Mouse (Mus musculus) MEL (cell line): Measurements from ENCODE around the gene Noxa1. TPM values are rescaled to one million over a fixed set of nuclear protein-coding genes. Genes with fewer than 3 reads are reported as not detected.

Experiments used
- DNase-seq: peaks from one replicate; pipeline ENCODE4 v3.0.0; 2011; ENCODE audit warnings: low read depth, low spot score
- H3K27ac ChIP-seq: 2 replicates; pipeline ENCODE4 v1.5.1; 2012; ENCODE audit warnings: low read depth, mild to moderate bottlenecking, control low read depth, low read length, moderate library complexity; ENCODE audit not compliant: control insufficient read depth
- H3K27me3 ChIP-seq, 2 experiments: fragments of 150-350 bp in 1 of 2; sonication (generic) in 1 of 2; 2 replicates each; pipeline ENCODE4 v1.6.1; 2012; ENCODE audit warnings: low read length in 2 of 2, mild to moderate bottlenecking in 2 of 2, improper control_type of control experiment in 1 of 2, moderate library complexity in 1 of 2; ENCODE audit not compliant: insufficient read depth in 2 of 2, control insufficient read depth in 1 of 2
- H3K36me3 ChIP-seq, 2 experiments: 2 replicates each; pipeline ENCODE4 v1.6.1; 2012 to 2014; ENCODE audit warnings: low read length in 2 of 2, improper control_type of control experiment in 1 of 2, inconsistent platforms in 1 of 2, mild to moderate bottlenecking in 1 of 2; ENCODE audit not compliant: insufficient read depth in 2 of 2, control insufficient read depth in 1 of 2
- H3K4me1 ChIP-seq, 2 experiments: fragments of 150-350 bp in 1 of 2; sonication (generic) in 1 of 2; 2 replicates each; pipeline ENCODE4 v1.6.1; 2012; ENCODE audit warnings: low read length in 2 of 2, improper control_type of control experiment in 1 of 2, mild to moderate bottlenecking in 1 of 2; ENCODE audit not compliant: insufficient read depth in 2 of 2, control insufficient read depth in 1 of 2
- H3K4me3 ChIP-seq, 2 experiments: fragments of 150-350 bp in 1 of 2; sonication (generic) in 1 of 2; 2 replicates each; pipeline ENCODE4 v1.5.1; 2012; ENCODE audit warnings: low read depth in 2 of 2, low read length in 2 of 2, mild to moderate bottlenecking in 2 of 2, moderate library complexity in 2 of 2, control low read depth in 1 of 2, improper control_type of control experiment in 1 of 2; ENCODE audit not compliant: control insufficient read depth in 1 of 2, insufficient read depth in 1 of 2
- H3K79me2 ChIP-seq: 2 replicates; pipeline ENCODE4 v1.6.1; 2012; ENCODE audit warnings: mild to moderate bottlenecking, low read length, moderate library complexity; ENCODE audit not compliant: control insufficient read depth, poor library complexity, insufficient read depth
- H3K9ac ChIP-seq: 2 replicates; pipeline ENCODE4 v1.6.1; 2012; ENCODE audit warnings: low read depth, mild to moderate bottlenecking, control low read depth, low read length, moderate library complexity; ENCODE audit not compliant: control insufficient read depth, poor library complexity, severe bottlenecking
- H3K9me3 ChIP-seq: fragments of 150-350 bp; sonication (generic); replicated peaks from 2 replicates; pipeline ENCODE4 v1.6.1; 2012; ENCODE audit warnings: mild to moderate bottlenecking, low read length, improper control_type of control experiment, moderate library complexity; ENCODE audit not compliant: insufficient read depth
- BHLHE40 ChIP-seq: IDR thresholded peaks from 2 replicates; pipeline ENCODE4 v1.6.1; 2012; ENCODE audit warnings: low read depth, mild to moderate bottlenecking, inconsistent platforms, low read length, improper control_type of control experiment, borderline replicate concordance
- CHD1 ChIP-seq: IDR thresholded peaks from 2 replicates; pipeline ENCODE4 v1.6.1; 2012; ENCODE audit warnings: low read depth, mild to moderate bottlenecking, inconsistent platforms, low read length, improper control_type of control experiment
- ELF1 ChIP-seq: IDR thresholded peaks from 2 replicates; pipeline ENCODE4 v1.6.1; 2014; ENCODE audit warnings: low read depth, mild to moderate bottlenecking, inconsistent platforms, low read length, improper control_type of control experiment, moderate library complexity
- ETS1 ChIP-seq: IDR thresholded peaks from 2 replicates; pipeline ENCODE4 v1.6.1; 2012; ENCODE audit warnings: low read depth, mild to moderate bottlenecking, inconsistent platforms, low read length, improper control_type of control experiment, moderate library complexity
- GABPA ChIP-seq: IDR thresholded peaks from 2 replicates; pipeline ENCODE4 v1.6.1; 2012; ENCODE audit warnings: low read depth, mild to moderate bottlenecking, inconsistent platforms, low read length, improper control_type of control experiment, moderate library complexity
- GATA1 ChIP-seq: IDR thresholded peaks from 2 replicates; pipeline ENCODE4 v1.6.1; 2011; ENCODE audit warnings: low read depth, low read length, improper control_type of control experiment
- MAFK ChIP-seq: IDR thresholded peaks from 2 replicates; pipeline ENCODE4 v1.6.1; 2011; ENCODE audit warnings: low read depth, mild to moderate bottlenecking, low read length, improper control_type of control experiment, borderline replicate concordance
- MAZ ChIP-seq: IDR thresholded peaks from 2 replicates; pipeline ENCODE4 v1.6.1; 2012; ENCODE audit warnings: low read depth, mild to moderate bottlenecking, inconsistent platforms, low read length, improper control_type of control experiment
- MEF2A ChIP-seq: IDR thresholded peaks from 2 replicates; pipeline ENCODE4 v1.6.1; 2014; ENCODE audit warnings: low read depth, mild to moderate bottlenecking, inconsistent platforms, low read length, improper control_type of control experiment; ENCODE audit not compliant: poor library complexity, insufficient replicate concordance, severe bottlenecking; ENCODE audit errors: extremely low read depth
- MXI1 ChIP-seq: IDR thresholded peaks from 2 replicates; pipeline ENCODE4 v1.6.1; 2011; ENCODE audit warnings: mild to moderate bottlenecking, low read depth, low read length, improper control_type of control experiment
- NRF1 ChIP-seq: IDR thresholded peaks from 2 replicates; pipeline ENCODE4 v1.6.1; 2014; ENCODE audit warnings: low read depth, mild to moderate bottlenecking, inconsistent platforms, low read length, improper control_type of control experiment, moderate library complexity; ENCODE audit not compliant: poor library complexity, insufficient read depth, severe bottlenecking
- POLR2A ChIP-seq, 2 experiments: IDR thresholded peaks; 2 replicates each; pipeline ENCODE4 v1.6.1; 2011 to 2012; ENCODE audit warnings: low read length in 2 of 2, mild to moderate bottlenecking in 2 of 2, control low read depth in 1 of 2, improper control_type of control experiment in 1 of 2, low read depth in 1 of 2, moderate library complexity in 1 of 2; ENCODE audit not compliant: control insufficient read depth in 1 of 2, insufficient read depth in 1 of 2, poor library complexity in 1 of 2
- SIN3A ChIP-seq: IDR thresholded peaks from 2 replicates; pipeline ENCODE4 v1.6.1; 2012; ENCODE audit warnings: low read length, improper control_type of control experiment, inconsistent platforms
- SMC3 ChIP-seq: IDR thresholded peaks from 2 replicates; pipeline ENCODE4 v1.6.1; 2011; ENCODE audit warnings: low read depth, low read length, improper control_type of control experiment
- TBP ChIP-seq: IDR thresholded peaks from 2 replicates; pipeline ENCODE4 v1.8.0; 2011; ENCODE audit warnings: low read depth, low read length, improper control_type of control experiment
- USF1 ChIP-seq: IDR thresholded peaks from 2 replicates; pipeline ENCODE4 v1.6.1; 2014; ENCODE audit warnings: low read depth, mild to moderate bottlenecking, inconsistent platforms, low read length, improper control_type of control experiment, moderate library complexity
- USF2 ChIP-seq, 2 experiments: IDR thresholded peaks; 2 replicates each; pipeline ENCODE4 v1.6.1; 2011 to 2012; ENCODE audit warnings: improper control_type of control experiment in 2 of 2, low read length in 2 of 2, borderline replicate concordance in 1 of 2, inconsistent platforms in 1 of 2, low read depth in 1 of 2, mild to moderate bottlenecking in 1 of 2; ENCODE audit not compliant: insufficient read depth in 1 of 2
- ZKSCAN1 ChIP-seq: IDR thresholded peaks from 2 replicates; pipeline ENCODE4 v1.6.1; 2012; ENCODE audit warnings: low read depth, mild to moderate bottlenecking, inconsistent platforms, low read length, improper control_type of control experiment, moderate library complexity
- polyA plus RNA-seq, 2 experiments: library from polyadenylated mRNA; stranded (reverse) in 1 of 2; unstranded in 1 of 2; fragments of >175 nt in 1 of 2; fragments of >200 nt in 1 of 2; gene quantifications; 2 replicates each; pipeline versions ENCODE4 v1.2.1 to v1.2.4; 2012; ENCODE audit warnings: low replicate concordance in 2 of 2, low read depth in 1 of 2; ENCODE audit not compliant: insufficient read length in 2 of 2, insufficient read depth in 1 of 2, missing spikeins in 1 of 2
- total RNA-seq: library from RNA; depleted of rRNA; stranded (reverse); fragments of 300-350 nt; gene quantifications from 2 replicates; pipeline ENCODE4 v1.2.3, GENCODE M21; 2012

Noxa1 gene
- total and polyA plus RNA-seq, 3 experiments = 0.08 to 0.10 TPM; not detected in 1

DNA sequence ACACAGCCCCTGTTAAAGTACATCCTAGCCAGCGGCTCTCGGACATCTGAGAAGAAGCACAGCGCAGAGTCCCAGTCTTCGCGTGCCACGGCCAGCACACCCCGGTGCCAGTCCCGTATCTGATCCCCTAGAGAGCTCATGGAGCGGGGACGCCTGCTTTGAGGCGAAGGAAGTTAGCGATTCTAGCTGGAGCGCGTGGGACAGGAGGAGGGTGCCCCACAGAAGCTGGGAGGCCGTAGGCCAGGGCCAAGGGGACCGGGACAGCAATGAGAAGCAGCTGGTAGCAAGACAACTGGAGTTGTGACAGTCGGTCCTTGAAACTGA lies 202 bp downstream of the Noxa1 start:
- TF ChIP-seq ELF1 (no peak), ETS1 (no peak), CHD1 (no peak), USF2 (IDR thresholded peaks at IDR 0.05; ENCODE audit: borderline replicate concordance in 1 of 2, insufficient read depth in 1 of 2, low read depth in 1 of 2, low read length in 2 of 2) (no peak), ZKSCAN1 (no peak)
- Histone ChIP-seq H3K4me3 (no peak overlapping the region), H3K36me3 (peaks cover 0 to 20% of the 10 kb centered on the region in 2 experiments; a peak in 2 of 4 replicates), H3K27ac (no peak overlapping the region), H3K9ac (no peak overlapping the region), H3K27me3 (peaks cover 0 to 5% of the 10 kb centered on the region in 2 experiments; a peak in 2 of 4 replicates), H3K79me2 (no peaks in the 10 kb centered on the region), H3K9me3 (no peaks in the 10 kb centered on the region), H3K4me1 (peaks cover 17 to 19% of the 10 kb centered on the region in 2 experiments; a peak in 3 of 4 replicates)
- DNase-seq = no peak

DNA sequence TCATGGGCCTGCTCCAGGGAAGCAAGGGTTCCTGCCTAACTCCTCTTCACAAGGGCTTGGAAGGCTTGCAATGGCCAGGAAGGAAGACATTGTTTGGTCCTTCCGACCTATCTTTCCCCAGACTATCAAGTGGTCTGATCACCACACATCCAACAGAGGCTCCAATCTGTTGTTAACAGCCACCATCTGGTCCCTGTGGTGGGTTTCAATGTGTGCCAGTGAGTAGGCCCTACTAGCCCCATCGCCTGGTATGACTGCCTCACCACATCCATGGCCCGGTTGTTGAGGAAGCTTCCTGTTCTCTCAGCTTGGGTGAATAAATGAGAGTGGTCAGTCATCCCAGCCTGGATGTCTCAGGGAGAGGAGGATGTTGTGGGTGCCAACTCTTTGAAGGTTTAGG lies 6.3 kb downstream of the Noxa1 start:
- TF ChIP-seq MEF2A (no peak), NRF1 (no peak), MAFK (no peak), SMC3 (no peak), GABPA (no peak), ZKSCAN1 (no peak), USF1 (no peak), TBP (no peak), BHLHE40 (no peak), MAZ (no peak), GATA1 (no peak), MXI1 (no peak), POLR2A (IDR thresholded peaks at IDR 0.05; ENCODE audit: control insufficient read depth in 1 of 2, insufficient read depth in 1 of 2, low read depth in 1 of 2, low read length in 2 of 2, poor library complexity in 1 of 2) (no peak), SIN3A (no peak), CHD1 (no peak), USF2 (IDR thresholded peaks at IDR 0.05; ENCODE audit: borderline replicate concordance in 1 of 2, insufficient read depth in 1 of 2, low read depth in 1 of 2, low read length in 2 of 2) (no peak)
- TF ChIP-seq, all 39 proteins: peak for 0
- Histone ChIP-seq H3K4me1 (no peaks in the 10 kb centered on the region), H3K36me3 (no peaks in the 10 kb centered on the region), H3K79me2 (no peaks in the 10 kb centered on the region), H3K9ac (no peak overlapping the region), H3K4me3 (no peak overlapping the region), H3K9me3 (no peaks in the 10 kb centered on the region), H3K27me3 (peaks cover 1 to 10% of the 10 kb centered on the region in 2 experiments; a peak in 3 of 4 replicates), H3K27ac (no peak overlapping the region)
- no peak for DNase-seq
